Mouse (Mus musculus): ENCODE measurements around the gene Tmem63b. TPM values are rescaled to one million over a fixed set of nuclear protein-coding genes. Genes with fewer than 3 reads are reported as not detected.
A peak's percentile ranks its signal among the peaks of the same experiment; 100 is the strongest.
"Not testable (repeated sequence)": the region's sequence is repeated elsewhere in the genome, so short reads cannot be mapped to it uniquely, and the experiment has no call there.

Tmem63b gene
- total RNA-seq, 2 experiments from 2014 or later = 84.6 to 88.1 TPM

- intact Hi-C loops (cut with DNase I) = no loop called here
- DNase-seq = peak; percentile 63 to 70
Observed at GRCm38 (mm10) chr17:45629861-45630694, 56.6 kb downstream of the Tmem63b start.

DNA sequence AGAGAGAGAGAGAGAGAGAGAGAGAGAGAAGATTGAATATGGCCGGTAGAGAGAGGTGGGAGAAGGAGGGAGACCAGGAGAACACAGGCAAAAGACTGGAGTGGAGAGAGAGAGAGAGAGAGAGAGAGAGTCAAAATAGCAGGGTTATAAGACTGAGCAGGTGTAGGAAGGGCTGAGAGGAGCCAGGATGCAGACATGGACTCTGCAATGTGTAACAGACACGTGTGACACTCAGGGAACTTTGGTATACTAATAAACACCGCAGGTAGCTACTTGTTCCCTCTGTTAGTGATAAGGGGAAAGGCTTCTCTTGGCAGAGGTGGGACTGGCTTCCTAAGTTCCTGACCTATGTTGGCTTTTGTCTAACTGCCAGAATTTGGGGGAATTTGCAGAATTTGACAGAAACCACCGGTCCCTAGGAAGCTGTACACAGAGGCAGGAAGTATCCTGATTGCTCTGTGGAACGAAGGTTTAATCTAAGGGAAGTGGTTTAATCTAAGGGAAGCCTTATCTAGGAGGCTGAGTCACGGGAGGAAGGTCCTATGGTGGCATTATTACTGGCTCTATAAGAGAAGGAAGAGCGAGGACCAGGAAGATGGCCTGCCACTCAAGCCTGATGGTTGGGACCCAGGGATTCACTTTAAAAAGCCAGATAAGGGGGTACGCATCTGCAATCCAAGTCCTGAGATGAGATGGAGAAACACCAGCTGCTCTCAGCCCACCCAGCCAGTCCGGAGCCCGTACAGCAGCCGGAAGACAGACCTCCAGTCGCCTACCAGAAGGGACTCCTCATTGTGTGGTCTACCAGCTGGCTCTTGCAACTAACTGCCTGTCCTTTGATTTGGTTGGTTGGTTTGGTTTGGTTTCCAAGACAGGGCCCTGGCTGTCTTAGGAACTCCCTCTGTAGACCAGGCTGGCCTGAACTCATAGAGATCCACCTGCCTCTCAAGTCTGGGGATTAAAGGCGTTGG, 57.5 kb downstream of the Tmem63b start:
- intact Hi-C loops (cut with DNase I) = no loop called here
- peak in 1 of 2 experiments; percentile 8 for DNase-seq

- no peak for DNase-seq
- intact Hi-C loops (cut with DNase I) = no loop called here
Observed at GRCm38 (mm10) chr17:45628160-45628559, 58.5 kb downstream of the Tmem63b start.

- intact Hi-C loops (cut with DNase I) = loop anchor here (1.0 kb wide), 1 partner anchor 45 kb away; no protein-coding TSS in a partner anchor
Observed at GRCm38 (mm10) chr17:45626577-45627134, 60.0 kb downstream of the Tmem63b start.

DNA sequence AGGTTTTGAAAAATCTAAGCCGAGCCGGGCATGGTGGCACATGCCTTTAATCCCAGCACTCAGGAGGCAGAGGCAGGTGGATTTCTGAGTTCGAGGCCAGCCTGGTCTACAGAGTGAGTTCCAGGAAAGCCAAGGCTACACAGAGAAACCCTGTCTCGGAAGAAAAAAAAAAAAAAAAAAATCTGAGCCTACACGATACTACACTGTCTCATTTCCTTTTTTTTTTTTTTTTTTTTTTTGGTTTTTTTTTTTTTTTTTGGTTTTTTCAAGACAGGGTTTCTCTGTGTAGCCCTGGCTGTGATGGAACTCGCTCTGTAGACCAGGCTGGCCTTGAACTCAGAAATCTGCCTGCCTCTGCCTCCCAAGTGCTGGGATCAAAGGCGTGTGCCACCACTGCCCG, 63.3 kb downstream of the Tmem63b start:
- intact Hi-C loops (cut with DNase I); DNase-seq: not testable (repeated sequence)

More at GRCm38 (mm10) chr17:45626577-45627134, 60.0 kb downstream of the Tmem63b start:
- peak; percentile 66 to 74 for DNase-seq

- intact Hi-C loops (cut with DNase I) = no loop called here
- peak; percentile 50 to 65 for DNase-seq
Observed at GRCm38 (mm10) chr17:45619386-45620256, 67.1 kb downstream of the Tmem63b start.

DNA sequence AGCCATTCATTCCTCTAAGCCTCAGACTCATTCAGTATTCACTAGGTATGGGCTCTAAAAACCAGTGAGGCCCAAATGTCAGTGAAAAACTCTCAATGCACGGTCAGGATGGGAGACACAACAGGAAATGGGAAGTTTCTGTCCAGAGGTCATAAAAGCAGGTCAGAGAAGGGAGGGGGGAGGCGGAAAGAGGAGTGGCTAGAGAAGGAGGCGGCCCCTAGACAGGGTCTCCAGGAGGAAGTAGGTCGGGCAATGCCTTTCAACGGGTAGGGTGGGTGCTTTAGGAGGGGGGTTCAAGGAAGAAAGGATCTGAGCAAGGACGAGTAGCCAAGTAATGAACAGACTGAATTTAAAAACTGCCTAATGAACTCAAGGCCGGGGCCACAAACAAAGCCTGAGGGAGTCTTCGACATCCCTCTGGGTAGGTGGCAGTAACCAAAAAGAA, 67.7 kb downstream of the Tmem63b start:
- intact Hi-C loops (cut with DNase I) = no loop called here
- peak; percentile 57 to 61 for DNase-seq

DNA sequence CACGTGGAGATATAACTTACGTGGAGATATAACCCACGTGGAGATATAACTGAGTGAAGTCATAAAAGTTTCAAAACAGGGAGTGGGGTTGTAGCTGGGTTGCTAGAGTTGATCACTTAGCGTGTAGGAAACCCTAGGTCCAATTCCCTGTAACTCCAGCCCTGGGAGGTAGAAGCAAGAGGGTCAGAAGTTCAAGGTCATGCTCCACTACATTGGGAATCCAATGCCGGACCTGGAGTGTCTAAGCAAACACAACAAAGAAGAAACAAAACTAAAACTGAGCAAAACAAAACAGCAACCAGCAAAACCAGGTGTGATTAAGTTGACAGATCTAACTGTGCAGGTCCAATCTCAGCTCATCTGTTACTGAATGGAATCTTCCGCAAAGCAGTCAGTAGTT, 69.0 kb downstream of the Tmem63b start:
- intact Hi-C loops (cut with DNase I) = no loop called here
- no peak for DNase-seq

DNA sequence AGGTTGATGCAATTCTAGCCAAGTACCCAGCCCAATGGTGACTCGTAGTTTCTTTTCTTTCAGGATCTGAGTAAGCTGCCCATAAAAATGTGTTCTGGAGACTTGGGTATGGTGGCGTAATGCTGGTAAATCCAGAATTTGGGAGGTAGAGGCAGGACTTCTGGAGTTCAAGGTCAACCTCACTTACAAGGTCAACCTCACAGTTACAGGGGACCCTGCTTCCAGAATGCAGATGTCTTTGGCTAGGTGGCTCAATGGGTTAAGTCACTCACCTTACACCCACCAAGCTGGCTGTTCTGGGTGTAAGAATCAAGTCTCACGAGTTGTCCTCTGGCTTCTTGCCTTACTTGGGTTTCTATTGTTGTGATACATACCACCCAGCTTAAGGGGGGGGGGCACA, 70.0 kb downstream of the Tmem63b start:
- DNase-seq = no peak
- intact Hi-C loops (cut with DNase I) = no loop called here

GRCm38 (mm10) chr17:45616046-45616650, 70.6 kb downstream of the Tmem63b start:
- no peak for DNase-seq
- intact Hi-C loops (cut with DNase I) = no loop called here

DNA sequence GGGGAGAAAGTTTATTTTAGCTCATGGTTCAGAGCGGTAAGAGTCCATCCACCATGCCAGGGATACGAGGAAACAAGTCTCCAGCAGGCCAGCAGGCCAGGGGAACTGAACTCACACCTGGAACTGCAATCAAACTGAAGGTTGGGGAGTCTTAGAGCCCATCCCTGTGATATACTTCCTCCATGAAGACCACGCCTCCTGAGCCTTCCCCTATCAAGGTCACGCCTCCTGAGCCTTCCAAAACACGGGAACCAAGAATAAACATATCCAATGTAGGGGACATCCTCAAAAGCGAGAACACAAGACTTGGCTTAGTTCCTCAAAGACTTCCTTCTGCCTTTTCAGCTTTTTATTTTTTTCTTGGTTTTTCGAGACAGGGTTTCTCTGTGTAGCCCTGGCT, 73.8 kb downstream of the Tmem63b start:
- intact Hi-C loops (cut with DNase I) = no loop called here
- DNase-seq = no peak

DNA sequence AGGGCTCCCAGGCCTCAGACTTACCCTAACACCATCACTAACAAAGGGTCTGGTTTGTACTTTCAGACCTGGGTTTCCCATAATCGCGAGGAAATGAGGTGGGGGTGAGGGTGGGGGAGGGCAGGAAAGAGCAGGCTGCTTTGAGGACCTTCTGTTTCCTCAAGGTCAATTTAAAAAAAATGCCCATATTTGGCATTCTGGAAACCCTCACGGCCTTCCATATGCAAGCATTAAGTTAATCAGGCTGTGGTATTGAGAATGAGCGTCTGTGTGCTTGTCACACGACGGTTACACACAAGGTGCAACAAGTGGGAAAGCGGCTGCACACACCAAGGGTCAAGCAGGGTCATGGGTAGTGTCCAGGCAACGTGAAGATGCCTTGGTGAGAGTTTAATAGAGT, 74.7 kb downstream of the Tmem63b start:
- intact Hi-C loops (cut with DNase I) = no loop called here

More for the DNA sequence above, 74.7 kb downstream of the Tmem63b start:
- no peak for DNase-seq

Other genes with a start within 250 kb of the Tmem63b start
- under 1 TPM in 1 of 2 experiments, not detected in 1; 0.27 TPM for gene Spats1, start 211.5 kb downstream of the Tmem63b start, total RNA-seq (2021)
- gene Aars2, start 180.1 kb downstream of the Tmem63b start, total RNA-seq (2021) = 10 to 100 TPM; 19.4 to 19.6 TPM
- not detected for gene Tcte1, start 163.5 kb downstream of the Tmem63b start, total RNA-seq (2021)
- under 1 TPM in 1 of 2 experiments, not detected in 1; 0.08 TPM for gene Tmem151b, start 137.2 kb downstream of the Tmem63b start, total RNA-seq (2021)
- 1 to 10 TPM; 1.4 to 1.5 TPM for gene Nfkbie, start 131.2 kb downstream of the Tmem63b start, total RNA-seq (2021)
- 10 to 100 TPM; 27.6 to 32.7 TPM for gene Slc35b2, start 123.0 kb downstream of the Tmem63b start, total RNA-seq (2021)
- gene Hsp90ab1, start 113.6 kb downstream of the Tmem63b start, total RNA-seq (2021) = 1,000 to 10,000 TPM; 1,126 to 1,337 TPM
- gene Slc29a1, start 87.3 kb downstream of the Tmem63b start, total RNA-seq (2021) = 10 to 100 TPM; 66.7 to 73.5 TPM
- gene Mymx, start 84.8 kb downstream of the Tmem63b start, total RNA-seq (2021) = not detected
- gene Capn11, start 27.6 kb downstream of the Tmem63b start, total RNA-seq (2021) = not detected
- 100 to 1,000 TPM; 140 to 155 TPM for gene Mrpl14, start 583 bp downstream of the Tmem63b start, total RNA-seq (2021)
- not detected for gene 1600014C23Rik, start 46.9 kb upstream of the Tmem63b start, total RNA-seq (2021)

All from heart, postnatal 36 days (tissue).